Mouse (Mus musculus): ENCODE measurements around the gene Kcnj9. TPM values are rescaled to one million over a fixed set of nuclear protein-coding genes. Genes with fewer than 3 reads are reported as not detected.

Kcnj9 gene
- polyA plus RNA-seq, 1 experiment from 2014 or later, result 3.2 TPM

DNA sequence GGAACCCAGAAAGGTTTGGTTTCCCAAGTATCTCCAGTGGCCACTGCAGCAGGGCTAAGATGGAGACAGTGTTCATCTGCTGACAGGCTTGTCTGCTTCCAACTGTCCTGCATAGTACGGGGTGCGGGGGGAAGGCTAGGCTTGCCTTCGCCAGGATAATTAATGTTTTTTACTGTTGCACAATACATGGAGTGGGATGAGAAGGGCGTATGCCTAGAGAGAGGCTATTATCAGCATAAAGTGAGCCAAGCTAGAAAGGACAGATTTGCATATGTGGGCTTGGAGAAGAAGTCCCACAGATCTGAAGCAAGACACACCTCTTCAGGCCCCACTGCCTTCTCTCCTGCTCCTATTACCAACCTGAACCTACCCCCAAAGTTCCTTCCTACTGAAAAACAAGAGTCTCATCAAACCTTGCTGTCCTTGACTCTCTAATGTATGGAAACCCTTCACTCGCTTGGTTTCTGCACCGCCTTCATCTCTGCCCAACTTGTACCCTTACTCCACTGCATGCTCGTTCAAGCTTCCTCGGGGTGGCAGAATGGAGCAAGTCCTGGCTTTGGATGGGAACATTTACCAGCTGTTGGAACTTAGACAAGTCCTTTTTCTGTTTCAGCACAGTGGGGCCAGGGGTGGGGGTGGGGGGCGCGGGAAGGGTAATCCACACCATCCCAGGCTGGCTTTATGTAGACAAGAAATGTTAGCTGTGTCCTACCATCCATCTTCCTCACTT is 47.4 kb downstream of the Kcnj9 start:
- Histone ChIP-seq H3K9me3 (replicated peaks) (no peaks in the 10 kb centered on the region), H3K36me3 (no peaks in the 10 kb centered on the region), H3K4me2 (no peak overlapping the region), H3K4me1 (peaks cover 8% of the 10 kb centered on the region; the same call in 1 of the 2 replicates), H3K4me3 (replicated peaks) (no peak overlapping the region), H3K9ac (replicated peaks) (no peak overlapping the region), H3K27ac (replicated peaks) (no peak overlapping the region), H3K27me3 (replicated peaks) (no peaks in the 10 kb centered on the region)
- 76% methylated on average over 10 of the region's 10 CpGs for WGBS
- ATAC-seq (ENCODE audit: low FRiP score), result no peak

DNA sequence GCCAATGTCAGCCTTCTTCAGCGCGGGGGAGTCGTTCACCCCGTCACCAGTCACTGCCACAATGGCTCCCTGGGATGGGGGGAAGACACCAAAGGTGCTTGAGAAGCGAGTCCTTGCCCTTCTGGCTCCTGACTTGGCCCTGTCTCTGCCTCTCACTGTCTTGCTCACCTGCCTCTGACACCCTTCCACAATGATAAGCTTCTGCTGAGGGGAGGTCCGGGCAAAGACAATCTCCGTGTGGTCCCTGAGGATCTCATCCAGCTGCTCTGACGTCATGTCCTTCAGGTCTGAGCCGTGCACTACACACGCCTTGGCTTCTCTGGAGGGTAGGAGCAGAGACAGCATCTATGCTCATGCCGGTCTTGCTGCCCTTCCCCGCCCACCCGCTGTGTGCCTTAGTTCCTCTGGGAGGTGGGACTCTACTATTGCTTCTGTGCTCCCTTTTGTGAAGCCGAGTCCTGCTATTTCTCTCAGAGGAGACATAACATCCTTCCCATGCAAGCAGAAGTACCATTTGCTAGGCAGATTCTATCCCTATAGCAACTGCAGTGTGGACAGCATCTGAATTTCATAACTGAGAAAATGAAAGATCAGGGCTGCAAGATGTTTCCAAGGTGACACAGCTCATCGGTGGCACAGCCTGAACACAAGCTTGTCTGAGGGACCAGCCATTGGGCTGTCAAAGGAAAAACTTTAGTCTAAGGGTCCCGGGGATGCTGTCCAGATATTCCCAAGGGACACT is 49.2 kb downstream of the Kcnj9 start:
- 0 out of 2 replicates have a peak, but pooled peaks have one; percentile 18 for ATAC-seq (ENCODE audit: low FRiP score)
- no peak overlapping the region for H3K4me2 ChIP-seq
- no peaks in the 10 kb centered on the region for H3K36me3 ChIP-seq
- no peak overlapping the region for H3K27ac ChIP-seq (replicated peaks)
- H3K4me3 ChIP-seq (replicated peaks), result no peak overlapping the region
- H3K27me3 ChIP-seq (replicated peaks), result no peaks in the 10 kb centered on the region
- 81% methylated on average over 16 of the region's 16 CpGs for WGBS
- H3K9me3 ChIP-seq (replicated peaks), result no peaks in the 10 kb centered on the region
- H3K4me1 ChIP-seq, result peaks cover 8% of the 10 kb centered on the region; the same call in 1 of the 2 replicates
- no peak overlapping the region for H3K9ac ChIP-seq (replicated peaks)

DNA sequence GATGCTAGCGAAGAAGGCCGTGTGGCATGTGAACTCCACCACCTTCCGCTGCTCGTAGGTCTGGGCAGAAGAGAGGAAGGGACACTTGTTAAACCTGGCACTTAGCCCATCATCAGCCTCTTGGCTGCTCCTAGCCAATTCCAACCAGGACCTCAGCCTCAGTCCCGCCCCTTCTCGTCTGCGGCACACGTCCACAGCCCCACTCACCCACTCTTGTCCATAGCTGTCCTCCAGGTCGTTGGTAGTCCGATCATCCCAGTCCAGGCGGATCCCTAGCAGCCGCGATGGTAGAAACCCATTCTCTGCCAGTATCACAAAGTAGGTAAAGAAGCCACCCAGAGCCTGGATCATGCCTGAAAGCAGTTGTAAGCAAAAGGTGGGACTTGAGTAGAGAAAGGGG is 50.8 kb downstream of the Kcnj9 start:
- no peak overlapping the region for H3K4me3 ChIP-seq (replicated peaks)
- no peak overlapping the region for H3K4me2 ChIP-seq
- no peak overlapping the region for H3K27ac ChIP-seq (replicated peaks)
- no peaks in the 10 kb centered on the region for H3K36me3 ChIP-seq
- H3K9ac ChIP-seq (replicated peaks), result no peak overlapping the region
- no peaks in the 10 kb centered on the region for H3K9me3 ChIP-seq (replicated peaks)
- 93% methylated on average over 13 of the region's 13 CpGs for WGBS
- H3K4me1 ChIP-seq, result peaks cover 8% of the 10 kb centered on the region; the same call in 1 of the 2 replicates
- no peak for ATAC-seq (ENCODE audit: low FRiP score)
- no peaks in the 10 kb centered on the region for H3K27me3 ChIP-seq (replicated peaks)

DNA sequence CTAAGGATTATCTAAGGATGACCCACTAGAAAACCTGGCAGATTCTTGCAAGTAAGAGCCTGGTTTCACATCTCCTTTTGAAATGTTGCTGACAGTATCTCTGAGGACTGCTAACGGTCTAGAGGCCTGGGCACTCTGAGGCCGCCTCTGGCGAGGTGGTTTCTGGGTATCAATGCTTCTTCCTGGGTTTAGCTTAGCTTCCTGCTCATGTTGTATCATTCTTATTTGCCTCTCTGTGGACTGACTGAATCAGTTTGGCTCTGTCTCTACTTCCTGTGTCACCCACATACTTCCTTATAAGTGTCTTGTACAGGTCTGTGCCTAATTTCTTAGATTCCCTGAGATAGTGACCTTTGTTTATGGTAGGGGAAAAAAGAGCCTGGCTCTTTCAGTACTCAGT is 51.9 kb downstream of the Kcnj9 start:
- Histone ChIP-seq H3K27ac (replicated peaks) (no peak overlapping the region), H3K4me1 (peaks cover 8% of the 10 kb centered on the region; the same call in 1 of the 2 replicates), H3K9ac (replicated peaks) (no peak overlapping the region), H3K27me3 (replicated peaks) (no peaks in the 10 kb centered on the region), H3K9me3 (replicated peaks) (no peaks in the 10 kb centered on the region), H3K36me3 (no peaks in the 10 kb centered on the region), H3K4me3 (replicated peaks) (no peak overlapping the region), H3K4me2 (no peak overlapping the region)
- ATAC-seq (ENCODE audit: low FRiP score), result no peak
- 84% methylated on average over 3 of the region's 3 CpGs for WGBS

DNA sequence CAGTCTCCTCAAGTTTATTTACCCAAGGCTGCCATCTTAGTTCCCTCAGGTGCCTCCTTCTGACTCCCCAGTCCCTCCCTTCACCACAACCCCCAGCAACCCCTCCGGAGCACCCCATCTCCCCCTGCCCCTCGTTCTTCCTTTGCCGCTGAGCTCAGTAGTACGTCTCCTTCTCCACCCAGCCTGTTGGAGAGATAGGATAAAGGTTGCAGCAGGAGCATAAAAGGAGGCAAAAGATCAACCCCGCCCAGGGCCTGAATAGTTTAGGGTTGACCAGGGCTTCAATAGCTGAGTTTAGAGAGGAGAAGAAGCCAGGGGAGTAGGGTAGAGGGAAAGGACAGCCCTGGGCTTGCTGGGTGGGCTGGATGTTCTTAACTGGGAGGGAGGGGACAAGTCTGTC is 54.6 kb downstream of the Kcnj9 start:
- H3K4me2 ChIP-seq, result no peak overlapping the region
- no peaks in the 10 kb centered on the region for H3K36me3 ChIP-seq
- WGBS, result 74% methylated on average over 5 of the region's 5 CpGs
- ATAC-seq (ENCODE audit: low FRiP score), result no peak
- H3K4me1 ChIP-seq, result peaks cover 5% of the 10 kb centered on the region; the same call in 1 of the 2 replicates
- H3K4me3 ChIP-seq (replicated peaks), result no peak overlapping the region
- no peak overlapping the region for H3K9ac ChIP-seq (replicated peaks)
- no peaks in the 10 kb centered on the region for H3K27me3 ChIP-seq (replicated peaks)
- no peaks in the 10 kb centered on the region for H3K9me3 ChIP-seq (replicated peaks)
- no peak overlapping the region for H3K27ac ChIP-seq (replicated peaks)

DNA sequence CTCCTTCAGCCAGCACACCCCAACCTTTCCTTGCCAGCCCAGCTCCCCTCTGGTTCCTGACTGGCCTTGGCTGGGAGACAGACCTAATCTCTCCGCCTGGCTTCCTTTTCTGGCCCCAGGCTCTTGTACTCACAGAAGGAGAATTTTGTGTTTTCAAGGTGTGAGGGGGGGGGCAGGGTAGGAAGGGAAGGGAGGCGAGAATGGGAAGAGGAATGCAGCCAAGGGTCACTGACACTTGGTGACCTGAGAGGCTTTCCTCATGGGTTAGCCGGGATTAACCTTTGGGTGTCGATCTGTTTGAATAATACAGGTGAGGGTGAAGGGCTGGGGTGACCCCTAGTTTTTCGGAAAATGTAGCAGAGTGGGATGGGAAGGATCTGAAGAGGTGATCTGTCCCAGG is 55.0 kb downstream of the Kcnj9 start:
- no peak overlapping the region for H3K9ac ChIP-seq (replicated peaks)
- H3K4me2 ChIP-seq, result no peak overlapping the region
- no peak for ATAC-seq (ENCODE audit: low FRiP score)
- WGBS, result 78% methylated on average over 5 of the region's 5 CpGs
- H3K4me3 ChIP-seq (replicated peaks), result no peak overlapping the region
- H3K36me3 ChIP-seq, result no peaks in the 10 kb centered on the region
- no peaks in the 10 kb centered on the region for H3K27me3 ChIP-seq (replicated peaks)
- no peak overlapping the region for H3K27ac ChIP-seq (replicated peaks)
- no peaks in the 10 kb centered on the region for H3K9me3 ChIP-seq (replicated peaks)
- H3K4me1 ChIP-seq, result peaks cover 5% of the 10 kb centered on the region; the same call in 1 of the 2 replicates

DNA sequence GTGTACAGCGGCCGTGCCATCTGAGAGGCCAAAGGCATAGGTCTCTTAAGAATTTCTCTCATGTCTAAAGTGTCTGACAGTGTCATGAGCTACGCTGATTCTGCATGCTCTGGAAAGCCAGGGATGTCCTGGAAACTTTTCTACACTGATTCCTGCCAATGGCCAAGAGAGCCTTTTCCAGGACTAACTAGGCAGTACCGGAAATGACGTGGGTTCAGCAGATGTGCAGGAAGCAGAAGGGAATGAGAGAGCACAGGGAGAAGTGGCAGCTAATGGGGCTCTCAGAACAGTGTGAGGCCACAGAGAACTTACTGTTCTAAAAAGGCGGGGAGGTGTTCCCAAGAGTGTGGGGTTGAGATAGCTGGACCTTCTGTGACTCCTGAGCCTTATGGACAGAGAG is 55.7 kb downstream of the Kcnj9 start:
- no peak overlapping the region for H3K4me2 ChIP-seq
- H3K27me3 ChIP-seq (replicated peaks), result no peaks in the 10 kb centered on the region
- WGBS, result 89% methylated on average over 6 of the region's 6 CpGs
- no peaks in the 10 kb centered on the region for H3K9me3 ChIP-seq (replicated peaks)
- H3K4me3 ChIP-seq (replicated peaks), result no peak overlapping the region
- no peaks in the 10 kb centered on the region for H3K36me3 ChIP-seq
- H3K27ac ChIP-seq (replicated peaks), result no peak overlapping the region
- H3K9ac ChIP-seq (replicated peaks), result no peak overlapping the region
- no peak for ATAC-seq (ENCODE audit: low FRiP score)
- H3K4me1 ChIP-seq, result peaks cover 5% of the 10 kb centered on the region; the same call in 1 of the 2 replicates

DNA sequence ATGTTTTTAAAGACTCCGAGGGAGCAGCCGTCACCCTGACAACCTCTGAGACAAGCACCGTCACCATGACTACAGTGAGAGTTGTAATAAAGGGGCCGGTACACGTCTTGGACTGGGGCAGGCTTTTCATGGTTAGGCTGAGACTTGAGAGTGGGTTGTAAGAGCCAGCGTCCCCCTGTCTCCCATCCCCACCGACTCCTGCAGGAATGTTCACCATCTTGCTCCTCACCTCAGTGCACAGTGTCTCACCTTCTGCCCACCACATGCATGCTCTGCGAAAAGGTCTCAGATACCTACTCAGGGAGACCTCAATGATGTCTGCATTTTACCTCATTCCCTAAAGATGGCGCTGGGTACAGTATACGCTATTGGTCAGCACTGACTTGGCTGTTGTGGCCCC is 57.4 kb downstream of the Kcnj9 start:
- no peak overlapping the region for H3K9ac ChIP-seq (replicated peaks)
- H3K4me3 ChIP-seq (replicated peaks), result no peak overlapping the region
- peaks cover 5% of the 10 kb centered on the region; the same call in 1 of the 2 replicates for H3K4me1 ChIP-seq
- H3K36me3 ChIP-seq, result no peaks in the 10 kb centered on the region
- peak; percentile 79 for ATAC-seq (ENCODE audit: low FRiP score)
- no peaks in the 10 kb centered on the region for H3K27me3 ChIP-seq (replicated peaks)
- H3K4me2 ChIP-seq, result no peak overlapping the region
- no peak overlapping the region; the same call in 1 of the 2 replicates for H3K27ac ChIP-seq (replicated peaks)
- H3K9me3 ChIP-seq (replicated peaks), result no peaks in the 10 kb centered on the region
- WGBS, result 38% methylated on average over 10 of the region's 10 CpGs

DNA sequence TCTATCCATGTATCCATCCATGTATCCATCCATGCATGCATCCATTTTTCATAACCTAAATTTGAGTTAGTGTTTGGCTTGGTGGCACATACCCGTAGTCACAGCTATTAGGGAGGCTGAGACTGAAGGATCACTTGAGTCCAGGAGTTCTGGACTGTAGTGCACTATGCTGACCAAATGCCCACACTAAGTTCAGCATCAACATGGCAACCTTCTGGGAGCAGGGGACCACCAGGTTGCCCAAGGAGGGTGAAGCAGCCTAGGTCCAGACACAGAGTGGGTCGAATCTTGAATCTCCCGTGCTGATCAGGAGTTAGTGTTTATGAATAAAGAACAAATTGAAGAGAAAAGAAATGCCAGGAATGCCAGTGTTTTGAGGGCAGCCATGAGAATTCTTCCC is 57.9 kb downstream of the Kcnj9 start:
- H3K36me3 ChIP-seq, result no peaks in the 10 kb centered on the region
- H3K27ac ChIP-seq (replicated peaks), result 0 out of 2 replicates have a peak overlapping the region, but pooled peaks have one; percentile 28
- peaks cover 5% of the 10 kb centered on the region; the same call in 1 of the 2 replicates for H3K4me1 ChIP-seq
- H3K9ac ChIP-seq (replicated peaks), result no peak overlapping the region
- no peaks in the 10 kb centered on the region for H3K27me3 ChIP-seq (replicated peaks)
- no peak overlapping the region for H3K4me2 ChIP-seq
- ATAC-seq (ENCODE audit: low FRiP score), result peak; percentile 26; the same call in 1 of the 2 replicates
- H3K9me3 ChIP-seq (replicated peaks), result no peaks in the 10 kb centered on the region
- H3K4me3 ChIP-seq (replicated peaks), result no peak overlapping the region
- 74% methylated on average over 3 of the region's 3 CpGs for WGBS

Other genes starting within 250 kb of the Kcnj9 start
- gene Copa, start 246.8 kb downstream of the Kcnj9 start, polyA plus RNA-seq (2015; fragmentation: Nextera tagmentation; extraction: Ambion mirVana), result 174 and 182 TPM in 2 replicates
- 100 and 109 TPM in 2 replicates for gene Ncstn, start 246.5 kb downstream of the Kcnj9 start, polyA plus RNA-seq (2015; fragmentation: Nextera tagmentation; extraction: Ambion mirVana)
- gene Pex19, start 202.6 kb downstream of the Kcnj9 start, polyA plus RNA-seq (2015; fragmentation: Nextera tagmentation; extraction: Ambion mirVana), result 154 and 162 TPM in 2 replicates
- gene Dcaf8, start 181.2 kb downstream of the Kcnj9 start, polyA plus RNA-seq (2015; fragmentation: Nextera tagmentation; extraction: Ambion mirVana), result 84.5 and 93.4 TPM in 2 replicates
- 378 and 415 TPM in 2 replicates for gene Pea15a, start 122.5 kb downstream of the Kcnj9 start, polyA plus RNA-seq (2015; fragmentation: Nextera tagmentation; extraction: Ambion mirVana)
- 3.8 and 4.0 TPM in 2 replicates for gene Casq1, start 109.5 kb downstream of the Kcnj9 start, polyA plus RNA-seq (2015; fragmentation: Nextera tagmentation; extraction: Ambion mirVana)
- gene Atp1a4, start 70.9 kb downstream of the Kcnj9 start, polyA plus RNA-seq (2015; fragmentation: Nextera tagmentation; extraction: Ambion mirVana), result 0.05 TPM in 1 of 2 replicates, not detected in the other
- 70.9 and 71.3 TPM in 2 replicates for gene Igsf8, start 67.7 kb downstream of the Kcnj9 start, polyA plus RNA-seq (2015; fragmentation: Nextera tagmentation; extraction: Ambion mirVana)
- gene Atp1a2, start 31.3 kb downstream of the Kcnj9 start, polyA plus RNA-seq (2015; fragmentation: Nextera tagmentation; extraction: Ambion mirVana), result 57.9 and 63.1 TPM in 2 replicates
- 2.3 and 2.5 TPM in 2 replicates for gene Kcnj10, start 11.9 kb upstream of the Kcnj9 start, polyA plus RNA-seq (2015; fragmentation: Nextera tagmentation; extraction: Ambion mirVana)
- 3.7 and 3.8 TPM in 2 replicates for gene Pigm, start 47.2 kb upstream of the Kcnj9 start, polyA plus RNA-seq (2015; fragmentation: Nextera tagmentation; extraction: Ambion mirVana)
- 0.36 and 0.38 TPM in 2 replicates for gene Slamf9, start 146.0 kb upstream of the Kcnj9 start, polyA plus RNA-seq (2015; fragmentation: Nextera tagmentation; extraction: Ambion mirVana)
- 38.9 TPM in 2 replicates for gene Igsf9, start 152.5 kb upstream of the Kcnj9 start, polyA plus RNA-seq (2015; fragmentation: Nextera tagmentation; extraction: Ambion mirVana)
- 140 and 198 TPM in 2 replicates for gene Tagln2, start 170.7 kb upstream of the Kcnj9 start, polyA plus RNA-seq (2015; fragmentation: Nextera tagmentation; extraction: Ambion mirVana)
- gene Cfap45, start 191.5 kb upstream of the Kcnj9 start, polyA plus RNA-seq (2015; fragmentation: Nextera tagmentation; extraction: Ambion mirVana), result 3.8 and 4.3 TPM in 2 replicates
- 1.4 and 1.9 TPM in 2 replicates for gene Vsig8, start 226.6 kb upstream of the Kcnj9 start, polyA plus RNA-seq (2015; fragmentation: Nextera tagmentation; extraction: Ambion mirVana)

Data from neural tube, embryonic 15.5 days (tissue).